Comparison of ENCODE assay signal across 12 mouse cellular contexts in genomic region chr15:78769064-78769463, GRCm38 (mm10). TPM values are rescaled to one million over a fixed set of nuclear protein-coding genes. Genes with fewer than 3 reads are reported as not detected.
DNase-seq lines count a peak whose midpoint lies in the region; ATAC-seq and TF ChIP-seq lines count a peak whose summit lies in the region.
"Had no signal": no experiment of that assay in that cellular context is flagged by ENCODE, and none has a peak within 500 bp of the region (broad histone marks: within the 10 kb centered on the region; RNA-seq: fewer than 3 reads in every experiment).

No protein-coding gene starts in this region.

- peak; percentile 39 for TF ChIP-seq CTCF in left cerebral cortex, adult 2 months (IDR thresholded peaks at IDR 0.05)
- TF ChIP-seq CTCF in brain, embryonic 14.5 days (IDR thresholded peaks at IDR 0.05; ENCODE audit: borderline replicate concordance, extremely low read depth, insufficient read depth, insufficient read length): peak; percentile 48; the same call in 1 of the 2 replicates

- H3K27ac ChIP-seq in left cerebral cortex, adult 2 months: no peak overlapping the region
- no peak overlapping the region for H3K27ac ChIP-seq in ES-E14 (ENCODE audit: insufficient read depth, low read depth, low read length, poor library complexity, severe bottlenecking)
- H3K27ac ChIP-seq in midbrain, embryonic 13.5 days: no peak overlapping the region
- H3K27ac ChIP-seq: heart, embryonic 10.5 days; hindbrain, embryonic 15.5 days; limb, embryonic 12.5 days had no signal

- no peaks in the 10 kb centered on the region for H3K27me3 ChIP-seq in midbrain, embryonic 13.5 days
- H3K27me3 ChIP-seq: hindbrain, embryonic 15.5 days had no signal

- no peak for TF ChIP-seq POLR2A in brain, embryonic 14.5 days (IDR thresholded peaks at IDR 0.05; ENCODE audit: borderline replicate concordance, extremely low read depth, insufficient read depth, insufficient read length, poor library complexity, severe bottlenecking)

- no peak for DNase-seq in left cerebral cortex, adult 2 months (ENCODE audit: extremely low spot score in 1 of 2, low spot score in 2 of 2)
- DNase-seq in left cerebral cortex, adult 18-20 months (ENCODE audit: low spot score in 2 of 2): no peak
- no peak for DNase-seq in ES-E14 (ENCODE audit: low read depth, low spot score)
- DNase-seq in brain, embryonic 14.5 days (ENCODE audit: low read depth): no peak
- DNase-seq in heart, postnatal 36 days: no peak
- no peak for DNase-seq in thymus, postnatal 0 days (ENCODE audit: low spot score)
- DNase-seq: cerebellum, adult 11-12 months; right cerebral cortex, postnatal 14 days had no signal

- peaks cover 7 to 9% of the 10 kb centered on the region in 2 experiments; a peak in 2 of 4 replicates for H3K4me1 ChIP-seq in ES-E14 (ENCODE audit: control insufficient read depth in 2 of 2, insufficient read depth in 2 of 2, low read length in 2 of 2, poor library complexity in 1 of 2)
- peaks cover 72% of the 10 kb centered on the region for H3K4me1 ChIP-seq in midbrain, embryonic 13.5 days (replicated peaks)

- no peak overlapping the region for H3K9ac ChIP-seq in ES-E14 (ENCODE audit: insufficient read depth, low read depth, low read length, poor library complexity, severe bottlenecking)
- no peak overlapping the region for H3K9ac ChIP-seq in midbrain, embryonic 13.5 days (replicated peaks)
- H3K9ac ChIP-seq: hindbrain, embryonic 15.5 days; limb, embryonic 12.5 days had no signal

- ATAC-seq in midbrain, embryonic 13.5 days: no peak

- no peak overlapping the region for H3K4me3 ChIP-seq in left cerebral cortex, adult 2 months
- H3K4me3 ChIP-seq in ES-E14 (ENCODE audit: insufficient read depth in 1 of 2, low read depth in 1 of 2, low read length in 2 of 2, poor library complexity in 1 of 2, severe bottlenecking in 1 of 2): no peak overlapping the region
- H3K4me3 ChIP-seq in midbrain, embryonic 13.5 days (replicated peaks): peak overlapping the region; percentile 37
- H3K4me3 ChIP-seq: heart, embryonic 10.5 days; hindbrain, embryonic 15.5 days; limb, embryonic 12.5 days had no signal

- intact Hi-C loops in left cerebral cortex, adult 2 months (cut with DNase I): no loop called here
- intact Hi-C loops in heart, postnatal 36 days (cut with DNase I): no loop called here

- H3K9me3 ChIP-seq in ES-E14 (ENCODE audit: control insufficient read depth, insufficient read depth, low read depth, low read length): no peaks in the 10 kb centered on the region
- no peaks in the 10 kb centered on the region for H3K9me3 ChIP-seq in midbrain, embryonic 13.5 days
- H3K9me3 ChIP-seq: hindbrain, embryonic 15.5 days had no signal

- in situ Hi-C loops in ES-E14 (cut with MboI; ENCODE audit: low sequenced_read_pairs in 2 of 2, unreplicated experiment in 2 of 2): no loop called here

- no peaks in the 10 kb centered on the region for H3K36me3 ChIP-seq in ES-E14 (ENCODE audit: control insufficient read depth, insufficient read depth, low read length, poor library complexity, severe bottlenecking)
- H3K36me3 ChIP-seq in midbrain, embryonic 13.5 days: peaks cover 25% of the 10 kb centered on the region
- H3K36me3 ChIP-seq: heart, embryonic 10.5 days; hindbrain, embryonic 15.5 days; limb, embryonic 12.5 days had no signal

- H3K4me2 ChIP-seq in midbrain, embryonic 13.5 days (replicated peaks): peak overlapping the region; percentile 60
- H3K4me2 ChIP-seq: limb, embryonic 12.5 days had no signal

- 88% methylated on average over 4 of the region's 4 CpGs for WGBS in midbrain, embryonic 13.5 days

TF ChIP-seq in ES-E14, 5 proteins besides CTCF, POLR2A, EP300 and RAD21:
- TF ChIP-seq ZC3H11A (IDR thresholded peaks at IDR 0.05; ENCODE audit: borderline replicate concordance, low read depth, low read length): no peak
- peak; percentile 99 for TF ChIP-seq ZNF384 (IDR thresholded peaks at IDR 0.05; ENCODE audit: low read depth, low read length)
- TF ChIP-seq HCFC1 (IDR thresholded peaks at IDR 0.05; ENCODE audit: borderline replicate concordance, insufficient read depth, low read length): no peak
- TF ChIP-seq CHD2 (IDR thresholded peaks at IDR 0.05; ENCODE audit: low read depth, low read length): no peak
- no peak for TF ChIP-seq MAFK (IDR thresholded peaks at IDR 0.05; ENCODE audit: insufficient read depth, low read depth, low read length)

RNA-seq across cellular contexts. Expression of gene Mfng, which starts 4.2 kb away (rescaled TPM):
- total RNA-seq in left cerebral cortex, adult 2 months (2021): 1 to 10 TPM; 5.0 to 6.2 TPM
- 1 to 10 TPM; 3.8 to 4.2 TPM for total RNA-seq in left cerebral cortex, adult 18-20 months (2021)
- 7.3 and 11.7 TPM in 2 replicates for total RNA-seq in ES-E14 (2012; rRNA removed)
- polyA plus RNA-seq in brain, embryonic 14.5 days (2012; rRNA removed): 37.6 and 72.6 TPM in 2 replicates
- 83.0 and 93.7 TPM in 2 replicates for polyA plus RNA-seq in midbrain, embryonic 13.5 days (2015; fragmentation: Nextera tagmentation; extraction: Ambion mirVana)
- total RNA-seq in heart, postnatal 36 days (2021): 10 to 100 TPM; 11.2 to 11.8 TPM
- polyA plus RNA-seq in thymus, postnatal 0 days (2015; fragmentation: Nextera tagmentation; extraction: Ambion mirVana): 55.2 TPM in 2 replicates

RNA-seq across cellular contexts. Expression of gene Card10, which starts 33.8 kb away (rescaled TPM):
- 1 to 10 TPM; 4.8 TPM for total RNA-seq in left cerebral cortex, adult 2 months (2021)
- 1 to 10 TPM; 4.8 to 4.9 TPM for total RNA-seq in left cerebral cortex, adult 18-20 months (2021)
- 3.8 and 5.0 TPM in 2 replicates for total RNA-seq in ES-E14 (2012; rRNA removed)
- polyA plus RNA-seq in brain, embryonic 14.5 days (2012; rRNA removed): 5.1 and 5.5 TPM in 2 replicates
- polyA plus RNA-seq in midbrain, embryonic 13.5 days (2015; fragmentation: Nextera tagmentation; extraction: Ambion mirVana): 1.0 and 1.2 TPM in 2 replicates
- total RNA-seq in heart, postnatal 36 days (2021): 10 to 100 TPM; 15.4 to 19.0 TPM
- 2.6 and 2.8 TPM in 2 replicates for polyA plus RNA-seq in thymus, postnatal 0 days (2015; fragmentation: Nextera tagmentation; extraction: Ambion mirVana)

RNA-seq across cellular contexts. Expression of gene Elfn2, which starts 50.5 kb away (rescaled TPM):
- 100 to 1,000 TPM; 144 to 177 TPM for total RNA-seq in left cerebral cortex, adult 2 months (2021)
- 100 to 1,000 TPM; 165 to 168 TPM for total RNA-seq in left cerebral cortex, adult 18-20 months (2021)
- 0.09 and 0.53 TPM in 2 replicates for total RNA-seq in ES-E14 (2012; rRNA removed)
- polyA plus RNA-seq in brain, embryonic 14.5 days (2012; rRNA removed): 13.2 and 22.5 TPM in 2 replicates
- polyA plus RNA-seq in midbrain, embryonic 13.5 days (2015; fragmentation: Nextera tagmentation; extraction: Ambion mirVana): 3.0 and 3.3 TPM in 2 replicates
- total RNA-seq in heart, postnatal 36 days (2021): 1 to 10 TPM in 1 of 2 experiments, under 1 TPM in 1; 0.75 to 1.5 TPM
- polyA plus RNA-seq in thymus, postnatal 0 days (2015; fragmentation: Nextera tagmentation; extraction: Ambion mirVana): 0.91 and 1.3 TPM in 2 replicates
- polyA plus RNA-seq: heart, embryonic 10.5 days had no signal

Comparison
In these comparisons a context has a peak if more than half of its experiments do, and no peak if none do; other contexts are left out.
1. RNA of gene Elfn2, which starts 50.5 kb away (total RNA-seq): 144 to 177 TPM in left cerebral cortex, adult 2 months and 165 to 168 TPM in left cerebral cortex, adult 18-20 months; 0.75 to 1.5 TPM in heart, postnatal 36 days and 0.09 to 0.53 TPM in ES-E14; every median in the first group is over 10 times any median in the second.